Mouse (Mus musculus) urinary bladder, postnatal 10 days (tissue): ENCODE results near the gene Dhx30.
"Not testable (repeated sequence)": the region's sequence is repeated elsewhere in the genome, so short reads cannot be mapped to it uniquely, and the experiment has no call there.

Experiments
- DNase-seq: peaks from one replicate; pipeline ENCODE4 v3.0.0; 2022; ENCODE audit warnings: low spot score

Dhx30 gene

DNA sequence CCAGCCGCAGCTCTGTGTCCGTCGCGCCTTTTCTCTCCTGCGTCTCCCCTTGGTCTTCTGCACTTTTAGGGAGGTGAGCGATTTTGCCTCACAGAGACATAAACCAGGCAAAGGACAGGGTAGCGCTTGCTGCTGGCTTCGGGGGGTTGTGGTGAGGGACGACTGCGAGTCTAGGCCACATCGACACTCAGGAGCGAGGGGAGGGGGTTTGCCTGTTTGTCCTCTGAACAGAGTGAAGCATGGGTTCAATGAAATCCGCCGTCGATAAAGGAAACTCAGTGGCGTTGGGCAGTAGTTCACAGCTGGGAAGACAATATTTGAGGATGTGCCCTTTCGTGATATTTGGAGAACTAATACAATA is at the start of gene Dhx30:
Gene Dhx30 (minus strand): TSS at position 52 of the 361 bp plus-strand sequence.
- no peak for DNase-seq

DNA sequence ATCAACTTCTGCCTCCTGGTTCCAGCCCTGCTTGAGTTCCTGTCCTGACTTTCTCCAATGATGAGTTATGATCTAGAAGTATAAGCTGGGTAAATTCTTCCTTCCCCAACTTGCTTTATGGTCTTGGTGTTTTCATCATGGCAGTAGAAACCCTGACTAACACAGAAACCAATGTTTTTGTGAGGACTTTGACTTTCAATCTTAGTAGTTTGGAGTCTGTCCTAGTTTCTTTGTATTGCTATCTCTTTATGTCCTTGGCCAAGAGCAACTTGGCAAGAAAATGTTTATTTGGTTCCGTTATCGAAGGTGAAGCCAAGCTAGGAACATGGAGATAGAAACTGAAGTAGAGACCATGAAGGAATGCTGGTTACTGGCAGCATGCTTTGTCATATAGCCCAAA is 45.4 kb upstream of the Dhx30 start:
- no peak for DNase-seq

DNA sequence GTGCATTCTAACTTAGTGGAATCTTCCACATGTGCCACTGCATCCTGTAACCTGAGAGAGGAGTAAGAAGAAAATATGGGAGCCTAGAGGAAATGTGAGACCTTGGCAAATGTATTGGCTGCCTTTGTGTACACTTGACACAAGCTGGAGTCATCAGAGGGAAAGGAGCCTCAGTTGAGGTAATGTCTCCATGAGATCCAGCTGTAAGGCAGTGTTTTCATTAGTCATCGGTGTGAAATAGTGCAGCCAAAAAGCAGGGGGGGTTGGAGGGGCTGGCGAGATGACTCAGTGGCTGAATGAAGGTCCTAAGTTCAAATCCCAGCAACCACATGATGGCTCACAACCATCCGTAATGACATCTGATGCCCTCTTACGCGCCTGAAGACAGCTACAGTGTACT is 44.8 kb upstream of the Dhx30 start:
- DNase-seq = no peak

DNA sequence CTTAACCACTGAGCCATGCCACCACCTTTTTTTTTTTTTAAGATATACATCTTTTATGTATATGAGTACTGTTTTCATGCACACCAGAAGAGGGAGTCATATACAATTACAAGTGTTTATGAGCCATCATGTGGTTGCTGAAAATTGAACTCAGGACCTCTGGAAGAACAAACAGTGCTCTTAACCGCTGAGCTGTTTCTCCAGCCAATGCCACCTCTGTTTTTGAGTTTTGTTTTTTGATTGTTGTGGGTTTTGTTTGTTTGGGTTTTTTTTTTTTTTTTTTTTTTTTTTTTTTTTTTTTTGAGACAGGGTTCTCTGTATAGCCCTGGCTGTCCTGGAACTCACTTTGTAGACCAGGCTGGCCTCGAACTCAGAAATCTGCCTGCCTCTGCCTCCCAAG is 42.9 kb upstream of the Dhx30 start:
- not testable (repeated sequence) for DNase-seq

- DNase-seq = no peak
Measured at GRCm38 (mm10) chr9:110159036-110159435, 41.4 kb upstream of the Dhx30 start.

DNA sequence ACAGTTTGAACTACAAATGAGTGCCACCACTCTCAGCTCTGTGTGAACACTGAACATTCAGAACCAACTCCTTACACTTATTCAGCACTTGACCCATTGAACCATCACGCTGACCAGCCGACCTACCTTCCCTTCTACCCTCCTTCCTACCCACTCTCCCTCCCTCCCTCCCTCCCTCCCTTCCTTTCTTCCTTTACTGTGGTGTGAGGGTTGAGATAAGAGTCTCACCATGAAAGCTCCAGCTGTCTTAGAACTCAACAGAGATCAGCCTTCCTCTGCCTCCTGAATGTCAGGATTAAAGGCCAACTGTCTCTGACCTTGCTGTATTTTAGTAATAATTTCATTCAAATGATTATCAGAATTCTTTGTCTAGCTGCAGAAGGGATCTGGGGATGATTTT is 31.0 kb upstream of the Dhx30 start:
- DNase-seq = no peak

- no peak for DNase-seq
Measured at GRCm38 (mm10) chr9:110142097-110142496, 24.5 kb upstream of the Dhx30 start.

DNA sequence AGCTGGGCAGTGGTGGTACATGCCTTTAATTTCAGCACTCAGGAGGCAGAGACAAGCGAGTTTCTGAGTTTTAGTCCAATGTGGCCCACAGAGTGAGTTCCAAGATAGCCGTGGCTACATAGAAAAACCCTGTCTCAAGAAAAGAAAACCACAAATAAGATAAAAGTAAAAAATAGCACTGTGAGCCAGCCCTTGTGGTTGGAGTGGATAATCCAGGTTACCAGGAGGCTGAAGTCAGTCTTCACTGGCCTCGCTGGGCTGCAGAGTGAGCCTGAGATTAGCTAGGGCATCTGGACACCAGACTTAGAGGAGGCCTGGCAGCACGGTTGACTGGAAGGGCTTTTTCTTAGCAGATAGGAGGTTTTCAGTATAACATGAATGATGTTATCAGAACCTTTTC is 21.5 kb upstream of the Dhx30 start:
- no peak for DNase-seq

DNA sequence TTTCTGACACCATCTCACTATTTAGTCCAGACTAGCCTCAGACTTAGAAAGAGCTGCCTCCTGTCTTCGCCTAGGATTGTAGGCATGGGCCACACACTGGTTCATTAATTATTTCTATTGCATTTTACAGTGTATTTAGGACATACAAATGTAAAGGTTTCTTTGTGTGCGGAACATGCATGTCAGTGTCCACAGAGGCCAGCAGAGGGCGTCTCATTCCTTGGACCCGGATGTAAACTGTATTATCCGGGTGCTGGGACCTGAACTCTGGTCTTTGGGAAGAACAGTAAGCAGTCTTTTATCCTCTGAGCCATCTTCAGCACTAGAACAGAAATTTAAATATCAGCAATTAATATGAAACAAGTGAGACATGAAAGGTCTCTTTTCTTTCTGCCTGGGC is 16.5 kb upstream of the Dhx30 start:
- no peak for DNase-seq

- no peak for DNase-seq
Measured at GRCm38 (mm10) chr9:110132921-110133320, 15.3 kb upstream of the Dhx30 start.

DNA sequence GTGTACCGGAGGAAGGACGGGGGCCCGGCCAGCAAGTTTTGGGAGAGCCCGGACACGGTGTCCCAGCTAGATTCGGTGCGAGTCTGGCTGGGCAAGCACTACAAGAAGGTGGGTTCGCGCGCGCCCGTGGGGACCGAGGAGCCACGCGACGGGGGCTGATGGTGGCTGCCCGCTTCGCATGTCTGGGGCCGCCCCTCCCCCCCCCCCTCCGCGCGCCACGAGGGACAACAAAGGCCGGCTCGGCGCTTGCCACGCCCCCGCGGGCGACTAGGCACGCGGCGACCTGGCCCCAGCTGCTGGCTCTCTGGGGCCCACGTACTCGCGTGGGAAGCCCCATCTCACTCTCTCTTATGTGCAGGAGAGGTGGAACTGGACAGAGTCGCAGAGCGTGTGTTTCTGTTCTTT is 14.6 kb upstream of the Dhx30 start:
- no peak for DNase-seq

DNA sequence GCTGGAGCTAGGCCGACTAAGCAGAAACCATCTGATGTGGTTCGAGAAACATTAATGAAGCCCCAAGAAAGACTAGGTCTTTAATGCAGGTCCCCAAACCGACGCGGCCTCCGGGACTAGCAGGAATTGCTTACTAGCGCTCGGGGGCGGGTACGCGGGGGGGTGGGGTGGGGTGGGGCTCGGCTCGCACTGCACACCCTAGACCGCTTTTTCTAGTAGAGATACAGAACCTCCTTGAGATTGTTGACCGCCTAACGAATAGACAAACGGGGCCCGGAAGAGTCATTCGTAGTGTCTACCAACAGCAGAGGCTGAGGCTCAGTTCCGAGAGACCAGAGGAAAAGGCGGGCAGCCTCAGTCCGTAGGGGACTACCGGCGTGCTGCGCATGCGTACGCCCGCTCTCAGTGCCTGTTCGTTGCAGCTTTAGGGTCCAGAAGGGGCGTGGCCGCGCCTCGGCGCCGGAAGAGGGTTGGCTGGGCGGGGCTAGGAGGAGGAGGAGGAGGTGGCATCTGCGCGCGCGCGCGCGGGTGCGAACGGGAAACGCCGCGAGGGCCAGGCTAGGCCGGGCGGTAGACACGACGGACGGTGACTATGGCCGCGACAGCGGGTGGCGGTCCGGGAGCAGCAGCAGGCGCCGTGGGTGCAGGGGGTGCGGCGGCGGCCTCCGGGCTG is 14.0 kb upstream of the Dhx30 start:
- peak; percentile 98 for DNase-seq

GRCm38 (mm10) chr9:110130896-110131524 is 13.4 kb upstream of the Dhx30 start:
- DNase-seq = no peak

- DNase-seq = not testable (repeated sequence)
Measured at GRCm38 (mm10) chr9:110124008-110124540, 6.4 kb upstream of the Dhx30 start.

DNA sequence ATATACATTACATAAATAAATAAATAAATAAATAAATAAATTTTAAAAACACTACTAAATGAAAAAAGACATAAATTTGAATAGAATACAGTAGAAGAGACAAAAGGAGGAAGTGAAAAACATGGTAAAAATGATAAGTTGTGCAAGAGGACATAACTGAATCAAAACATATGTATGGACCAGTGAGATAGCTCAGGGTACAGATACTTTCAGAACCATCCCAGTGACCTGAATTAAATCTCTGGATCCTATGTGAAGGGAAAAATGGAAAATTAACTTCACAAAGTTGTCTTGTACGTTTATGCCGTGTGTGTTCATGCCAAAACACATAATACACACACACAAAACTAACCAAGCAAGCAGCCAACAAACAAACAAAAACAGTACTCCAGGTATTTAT is 5.7 kb upstream of the Dhx30 start:
- DNase-seq = no peak

DNA sequence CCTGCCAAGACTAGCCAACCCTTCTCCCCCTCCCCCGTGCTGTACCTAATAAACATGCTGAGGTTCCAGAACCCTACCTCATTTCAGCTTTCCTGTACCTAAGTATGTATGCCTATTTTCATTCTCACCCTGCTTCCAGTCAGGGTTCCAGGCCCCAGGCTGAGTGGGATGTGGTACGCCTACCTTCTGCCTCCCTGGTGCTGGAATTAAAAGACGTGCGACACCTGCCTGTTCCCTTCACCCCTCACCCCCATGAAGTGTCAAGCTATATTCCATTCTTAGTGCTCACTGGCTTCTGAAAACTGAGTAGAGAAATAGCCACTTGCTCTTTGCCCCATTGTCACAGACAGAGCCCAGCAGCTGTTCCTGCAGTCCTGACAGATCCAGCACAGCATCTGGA is 3.8 kb upstream of the Dhx30 start:
- no peak for DNase-seq

DNA sequence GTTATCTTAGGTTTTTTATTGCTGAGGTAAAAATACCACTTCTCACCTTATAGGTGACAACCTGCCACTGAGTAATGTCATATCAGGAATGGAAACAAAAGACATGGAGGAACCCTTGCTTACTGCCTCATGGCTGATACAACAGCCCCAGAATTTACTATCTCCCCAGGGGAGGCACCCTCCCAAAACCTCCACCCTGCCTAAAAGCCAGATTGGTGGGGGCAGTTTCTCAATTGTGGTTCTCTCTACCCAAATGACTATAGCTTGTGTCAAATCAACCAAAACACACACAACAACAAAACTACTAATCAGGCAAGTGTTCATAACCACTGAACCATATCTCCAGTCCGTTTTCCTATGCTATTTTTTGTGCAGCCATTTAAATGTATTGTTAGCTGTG is 619 bp upstream of the Dhx30 start:
- DNase-seq = no peak

GRCm38 (mm10) chr9:110116977-110117778 is 452 bp downstream of the Dhx30 start, which contains the start of gene Smarcc1:
Smarcc1 (plus strand) TSS chr9:110117708.
- peak; percentile 49 for DNase-seq

DNA sequence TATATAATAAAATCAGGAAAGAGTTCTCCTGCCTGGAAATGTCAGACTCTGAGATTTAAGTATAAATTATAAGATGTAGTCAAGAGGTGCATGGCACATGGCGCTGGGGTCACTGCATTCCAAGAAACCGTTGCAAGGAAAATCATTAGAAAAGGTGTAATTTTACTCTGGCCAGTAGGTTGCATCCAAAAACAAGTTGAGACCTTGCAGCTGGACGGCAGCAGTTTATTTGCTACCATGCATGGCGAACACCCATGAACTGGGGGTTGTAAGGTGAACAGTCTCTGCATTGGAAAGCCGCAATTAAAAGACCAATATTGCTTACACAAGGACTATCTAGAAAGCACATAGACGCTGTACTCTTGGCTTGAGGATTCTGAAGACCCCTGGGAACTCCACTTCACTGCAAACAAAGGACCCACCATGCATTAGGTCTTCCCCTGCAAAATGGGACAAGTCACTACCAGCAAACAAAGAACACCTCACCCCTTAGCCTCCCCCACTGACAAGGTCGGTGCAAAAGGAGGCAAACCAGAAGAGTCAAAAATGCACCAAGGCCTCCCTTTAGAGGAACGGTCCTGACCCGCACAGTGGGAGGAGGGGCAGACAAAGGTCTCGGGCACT is 1.2 kb downstream of the Dhx30 start:
- no peak for DNase-seq

DNA sequence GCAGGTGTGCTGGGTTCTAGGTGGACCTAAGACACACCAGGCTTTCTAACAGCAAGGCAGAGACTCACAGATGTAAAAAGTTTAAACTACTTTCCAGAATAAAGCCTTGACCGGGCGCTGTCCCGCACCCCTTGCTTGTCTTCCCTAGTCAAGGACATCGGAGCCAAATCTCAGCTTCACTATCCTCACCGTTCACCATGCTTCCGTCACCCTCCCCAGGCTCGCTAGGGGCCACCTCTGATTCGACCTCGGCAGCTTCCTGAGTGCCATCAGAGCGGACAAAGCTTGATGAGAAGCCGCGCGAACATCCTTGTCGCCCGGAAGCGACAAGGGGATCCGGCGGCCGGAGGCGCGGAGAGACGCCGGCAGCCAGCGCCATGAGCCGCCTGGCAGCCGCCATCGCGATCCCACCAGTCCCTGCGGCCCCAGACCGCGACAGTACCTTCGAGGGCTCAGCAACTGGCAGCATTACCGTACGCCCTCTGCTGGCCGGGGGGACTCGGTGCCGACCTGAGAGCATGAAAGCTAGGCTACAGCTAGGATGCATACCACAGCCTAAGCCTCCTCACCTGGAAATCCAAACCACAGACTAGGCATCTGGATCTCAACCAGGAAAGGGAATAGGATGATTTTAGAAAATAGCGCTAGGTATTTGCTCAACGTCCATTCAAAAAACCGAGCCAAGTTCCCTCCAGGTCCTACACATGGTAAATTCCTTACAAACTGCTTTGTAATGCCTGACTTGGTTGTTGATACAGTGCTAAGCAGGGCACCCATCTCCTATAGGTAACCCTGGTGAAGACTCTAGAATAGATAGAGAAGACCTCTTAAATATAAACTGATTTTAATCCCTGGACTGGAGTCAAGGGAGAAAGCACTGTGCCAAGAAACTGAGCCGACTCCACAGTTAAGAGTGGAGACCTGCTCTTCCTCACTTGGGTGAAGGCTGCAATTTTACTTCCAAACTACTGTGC is 16.7 kb downstream of the Dhx30 start:
- DNase-seq = peak; percentile 75

- no peak for DNase-seq
Measured at GRCm38 (mm10) chr9:110097791-110098190, 19.8 kb downstream of the Dhx30 start.
